Mouse (Mus musculus) kidney, adult 18-20 months (tissue): ENCODE measurements around the gene Mocs2.

ENCODE experiments used
- DNase-seq: peaks from one replicate; pipeline ENCODE4 v3.0.0; 2021

Mocs2 gene

DNA sequence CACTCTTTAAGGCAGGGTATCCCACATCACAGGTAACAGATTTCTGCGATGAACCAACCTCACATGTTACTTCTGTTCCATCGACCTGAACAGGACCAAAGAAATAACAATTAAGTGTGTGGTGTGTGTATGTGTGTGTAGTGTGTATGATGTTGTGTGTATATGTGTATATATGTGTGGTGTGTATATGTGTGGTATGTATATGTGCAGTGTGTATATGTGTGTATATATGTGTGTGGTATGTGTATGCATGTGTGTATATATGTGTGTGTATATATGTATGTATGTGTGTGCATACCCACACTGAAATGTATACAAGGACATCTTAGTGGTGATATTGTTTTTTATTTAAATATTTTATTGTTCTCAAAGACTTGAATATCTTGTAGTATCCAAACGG, 36.4 kb downstream of the Mocs2 start:
- DNase-seq, result no peak

- no peak for DNase-seq
Observed at GRCm38 (mm10) chr13:114855573-114856268, 37.7 kb downstream of the Mocs2 start.

- DNase-seq, result no peak
Observed at GRCm38 (mm10) chr13:114856269-114856627, 38.2 kb downstream of the Mocs2 start.

DNA sequence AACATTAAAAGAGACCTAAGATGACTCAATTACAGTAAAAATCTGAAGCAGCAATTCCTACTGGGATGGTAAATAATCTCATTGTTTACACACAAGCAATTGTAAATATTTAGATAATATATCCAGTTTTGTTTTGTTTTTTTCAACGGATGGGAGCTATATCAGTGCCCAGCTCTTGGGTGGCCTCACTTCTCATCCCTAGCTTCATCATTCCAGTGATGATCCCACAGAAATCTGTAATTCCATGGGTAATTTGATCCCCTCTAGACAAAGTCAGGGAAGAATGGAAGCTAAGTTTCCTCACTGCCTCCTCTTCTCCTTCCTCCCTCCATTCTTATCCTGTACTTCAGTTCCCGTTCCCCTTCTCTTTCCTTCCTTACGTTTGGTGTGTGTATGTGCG, 39.5 kb downstream of the Mocs2 start:
- no peak for DNase-seq

GRCm38 (mm10) chr13:114874738-114875137, 56.7 kb downstream of the Mocs2 start:
- no peak for DNase-seq

GRCm38 (mm10) chr13:114876005-114876520, 58.0 kb downstream of the Mocs2 start:
- DNase-seq, result no peak

DNA sequence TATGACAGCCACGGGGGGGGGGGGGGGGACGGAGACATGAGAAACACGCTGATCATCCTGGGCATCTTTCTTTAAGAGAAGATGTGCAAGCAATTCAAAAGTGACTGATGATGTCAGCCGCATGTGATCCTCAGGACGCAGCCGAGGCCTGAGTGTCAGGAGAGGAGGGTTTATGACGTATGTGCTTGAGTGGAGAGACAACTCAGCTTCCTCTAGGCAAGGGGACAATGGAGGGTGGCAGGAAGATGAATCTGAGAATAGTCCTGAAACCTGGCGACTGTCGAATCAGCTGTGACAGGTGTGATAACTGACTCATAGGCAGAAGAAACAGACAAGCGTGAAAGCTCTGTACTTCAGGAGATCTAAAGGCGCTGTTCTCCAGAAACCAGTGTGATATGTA, 60.6 kb downstream of the Mocs2 start:
- no peak for DNase-seq
